Mouse (Mus musculus) embryonic fibroblast, embryonic 13.5 days (primary cell): ENCODE data around the gene Nans. TPM values are rescaled to one million over a fixed set of nuclear protein-coding genes. Genes with fewer than 3 reads are reported as not detected.

Source experiments
- H3K27ac ChIP-seq: 2 replicates; pipeline ENCODE4 v1.5.1; 2012; ENCODE audit warnings: low read length, control low read depth, inconsistent platforms; ENCODE audit not compliant: insufficient read depth
- H3K4me1 ChIP-seq: 2 replicates; pipeline ENCODE4 v1.6.1; 2011; ENCODE audit warnings: low read length; ENCODE audit not compliant: control insufficient read depth, insufficient read depth
- H3K4me3 ChIP-seq: 2 replicates; pipeline ENCODE4 v1.5.1; 2011; ENCODE audit warnings: mild to moderate bottlenecking, control low read depth, low read length; ENCODE audit not compliant: insufficient read depth
- CTCF ChIP-seq: IDR thresholded peaks from 2 replicates; pipeline ENCODE4 v1.5.1; 2011; ENCODE audit warnings: mild to moderate bottlenecking, control low read depth, low read length, moderate library complexity, borderline replicate concordance; ENCODE audit not compliant: insufficient read depth
- POLR2A ChIP-seq: IDR thresholded peaks from 2 replicates; pipeline ENCODE4 v1.6.1; 2011; ENCODE audit warnings: low read depth, mild to moderate bottlenecking, control low read depth, low read length, moderate library complexity
- polyA plus RNA-seq: library from polyadenylated mRNA; stranded (reverse); fragments of >200 nt; gene quantifications from 2 replicates; pipeline ENCODE4 v1.2.4, GENCODE M21; 2011; ENCODE audit warnings: low read depth; ENCODE audit not compliant: missing spikeins, insufficient read length

Nans gene
- polyA plus RNA-seq: 89.9 and 92.1 TPM in 2 replicates

GRCm38 (mm10) chr4:46489028-46489925 is at the start of gene Nans:
TSS of gene Nans (plus strand) at chr4:46489248.
- Histone ChIP-seq H3K4me3 (peak within 1 kb of the TSS; percentile 90), H3K4me1 (no peaks in the 10 kb centered on the region)
- TF ChIP-seq CTCF: no peak
- TF ChIP-seq POLR2A: peak; percentile 79

GRCm38 (mm10) chr4:46442501-46442900 is 46.5 kb upstream of the Nans start:
- Histone ChIP-seq H3K4me3 (no peak overlapping the region), H3K4me1 (no peaks in the 10 kb centered on the region), H3K27ac (no peak overlapping the region)
- no peak for TF ChIP-seq POLR2A
- no peak for TF ChIP-seq CTCF

More at GRCm38 (mm10) chr4:46489028-46489925, at the start of gene Nans:
- peak within 1 kb of the TSS; percentile 15; the same call in 1 of the 2 replicates for H3K27ac ChIP-seq

GRCm38 (mm10) chr4:46445237-46445945 is 43.7 kb upstream of the Nans start:
- H3K4me3 ChIP-seq: no peak overlapping the region
- no peaks in the 10 kb centered on the region for H3K4me1 ChIP-seq
- no peak overlapping the region for H3K27ac ChIP-seq
- no peak for TF ChIP-seq POLR2A
- TF ChIP-seq CTCF: no peak

- H3K27ac ChIP-seq: no peak overlapping the region
- H3K4me3 ChIP-seq: no peak overlapping the region
- H3K4me1 ChIP-seq: no peaks in the 10 kb centered on the region
- TF ChIP-seq CTCF (no peak), POLR2A (no peak)
These were observed 41.6 kb upstream of the Nans start for GRCm38 (mm10) chr4:46447461-46447860.

DNA sequence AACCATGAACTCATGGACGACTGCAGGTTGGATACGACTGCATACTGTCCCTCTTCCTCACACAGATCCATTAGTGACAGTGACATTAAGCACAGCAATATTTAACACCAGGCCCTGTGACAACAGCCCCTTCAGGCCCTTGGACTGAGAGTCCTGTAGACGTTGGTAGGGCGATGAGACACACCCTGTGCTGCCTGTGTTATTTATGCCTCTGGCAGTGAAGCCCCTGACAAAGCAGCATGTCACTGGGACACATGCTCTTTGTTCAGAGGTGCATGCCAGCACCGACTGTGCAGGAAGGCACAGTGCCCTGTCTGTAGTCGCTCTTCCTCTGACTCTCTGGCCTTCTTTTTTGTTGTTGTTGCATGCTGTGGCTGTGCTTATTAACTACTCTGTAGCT is 40.2 kb upstream of the Nans start:
- H3K4me1 ChIP-seq: no peaks in the 10 kb centered on the region; the same call in 1 of the 2 replicates
- H3K4me3 ChIP-seq: no peak overlapping the region
- H3K27ac ChIP-seq: no peak overlapping the region
- TF ChIP-seq CTCF: no peak
- TF ChIP-seq POLR2A: no peak

GRCm38 (mm10) chr4:46450020-46450518 is 39.0 kb upstream of the Nans start:
- peak overlapping the region; percentile 24 for H3K4me3 ChIP-seq
- TF ChIP-seq POLR2A (no peak), CTCF (no peak)

GRCm38 (mm10) chr4:46450519-46451131 is 38.4 kb upstream of the Nans start, which contains the start of gene Anp32b:
TSS of gene Anp32b (plus strand) at chr4:46450902.
- H3K4me3 ChIP-seq: peak within 1 kb of the TSS; percentile 89
- peaks cover 3% of the 10 kb centered on the region; the same call in 1 of the 2 replicates for H3K4me1 ChIP-seq
- TF ChIP-seq CTCF (peak; percentile 43; the same call in 1 of the 2 replicates), POLR2A (peak; percentile 48)

More at GRCm38 (mm10) chr4:46450020-46450518, 39.0 kb upstream of the Nans start:
- Histone ChIP-seq H3K27ac (peak overlapping the region; percentile 53), H3K4me1 (peaks cover 3% of the 10 kb centered on the region; the same call in 1 of the 2 replicates)

DNA sequence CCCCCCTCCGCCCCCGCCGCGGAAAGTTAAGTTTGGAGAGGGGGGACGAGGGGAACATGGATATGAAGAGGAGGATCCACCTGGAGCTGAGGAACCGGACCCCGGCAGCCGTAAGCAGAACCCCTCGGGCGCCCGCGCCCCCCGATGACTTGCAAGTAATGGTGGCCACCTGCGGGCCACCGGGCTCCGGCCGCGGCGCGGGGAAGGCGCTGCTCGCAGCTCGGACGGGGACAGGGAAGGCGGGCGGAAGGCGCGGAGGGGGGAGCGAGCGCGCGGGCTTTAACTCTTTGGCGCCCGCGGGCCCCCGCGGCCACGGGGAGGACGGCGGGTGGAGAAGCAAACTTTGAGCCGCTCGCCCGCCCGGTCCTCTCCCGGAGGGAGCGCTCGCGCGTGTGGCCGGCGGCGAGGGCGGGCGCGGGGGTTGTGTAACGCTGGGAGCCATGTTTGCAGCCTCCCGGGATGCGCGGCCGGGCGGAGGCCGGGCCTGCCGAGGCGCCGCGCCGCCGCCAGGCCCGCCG is 37.7 kb upstream of the Nans start:
- Histone ChIP-seq H3K4me1 (peaks cover 6% of the 10 kb centered on the region), H3K27ac (peak overlapping the region; percentile 94), H3K4me3 (peak overlapping the region; percentile 89)
- TF ChIP-seq POLR2A: peak; percentile 33; the same call in 1 of the 2 replicates
- TF ChIP-seq CTCF: no peak

More at GRCm38 (mm10) chr4:46450519-46451131, 38.4 kb upstream of the Nans start, which contains the start of gene Anp32b:
- peak within 1 kb of the TSS; percentile 94 for H3K27ac ChIP-seq
